Mouse (Mus musculus) frontal cortex, postnatal 10 days (tissue): Measurements from ENCODE around the gene Hlx.

ENCODE experiments used
- DNase-seq, 2 experiments: peaks; one replicate each; pipeline ENCODE4 v3.0.0; 2022; ENCODE audit warnings: low spot score in 2 of 2, mixed read lengths in 1 of 2

Gene Hlx

DNA sequence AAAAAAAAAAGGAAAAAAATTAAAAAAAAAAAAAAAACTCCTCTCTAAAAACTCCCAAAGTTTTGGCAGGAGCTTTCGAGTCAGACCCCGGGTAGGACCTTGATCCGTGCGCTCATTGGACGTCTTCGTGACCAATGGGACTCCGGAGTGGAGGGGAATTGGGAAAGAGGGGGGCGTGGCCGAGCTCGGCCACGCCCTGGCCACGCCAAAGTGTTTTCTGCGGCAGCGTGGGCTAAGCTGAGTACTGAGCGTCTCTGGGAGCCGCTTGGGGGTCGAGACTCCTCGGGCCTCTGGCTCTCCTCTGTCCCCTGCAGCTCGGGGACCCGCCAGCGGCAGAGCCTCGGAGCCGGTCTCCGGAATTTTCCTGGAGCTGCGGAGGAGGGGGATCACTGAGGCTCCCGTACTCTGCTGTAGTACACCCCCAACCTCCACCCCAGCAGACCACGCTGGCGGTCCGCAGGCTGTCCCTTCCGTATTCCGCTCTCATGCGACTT is at the start of gene Hlx:
Gene Hlx (minus strand): TSS at position 64 of the 494 bp plus-strand sequence.
- DNase-seq = no peak

DNA sequence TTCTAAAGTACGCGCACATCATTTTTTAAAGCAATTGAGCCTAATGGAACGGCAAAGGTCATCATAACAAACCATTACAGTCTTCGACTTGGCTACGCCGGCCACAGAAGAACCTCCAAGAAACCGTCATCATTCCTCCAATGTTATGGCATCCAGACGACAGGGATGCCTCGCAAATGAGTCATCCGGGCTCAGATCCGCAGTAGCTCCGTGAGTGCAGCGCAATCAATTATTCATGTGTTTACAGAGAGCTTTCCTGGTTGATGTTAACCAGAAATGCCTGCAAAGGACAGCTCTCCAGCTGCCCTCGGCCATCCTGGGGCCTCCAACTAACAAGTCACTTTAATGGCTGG is 49.7 kb upstream of the Hlx start:
- no peak for DNase-seq

DNA sequence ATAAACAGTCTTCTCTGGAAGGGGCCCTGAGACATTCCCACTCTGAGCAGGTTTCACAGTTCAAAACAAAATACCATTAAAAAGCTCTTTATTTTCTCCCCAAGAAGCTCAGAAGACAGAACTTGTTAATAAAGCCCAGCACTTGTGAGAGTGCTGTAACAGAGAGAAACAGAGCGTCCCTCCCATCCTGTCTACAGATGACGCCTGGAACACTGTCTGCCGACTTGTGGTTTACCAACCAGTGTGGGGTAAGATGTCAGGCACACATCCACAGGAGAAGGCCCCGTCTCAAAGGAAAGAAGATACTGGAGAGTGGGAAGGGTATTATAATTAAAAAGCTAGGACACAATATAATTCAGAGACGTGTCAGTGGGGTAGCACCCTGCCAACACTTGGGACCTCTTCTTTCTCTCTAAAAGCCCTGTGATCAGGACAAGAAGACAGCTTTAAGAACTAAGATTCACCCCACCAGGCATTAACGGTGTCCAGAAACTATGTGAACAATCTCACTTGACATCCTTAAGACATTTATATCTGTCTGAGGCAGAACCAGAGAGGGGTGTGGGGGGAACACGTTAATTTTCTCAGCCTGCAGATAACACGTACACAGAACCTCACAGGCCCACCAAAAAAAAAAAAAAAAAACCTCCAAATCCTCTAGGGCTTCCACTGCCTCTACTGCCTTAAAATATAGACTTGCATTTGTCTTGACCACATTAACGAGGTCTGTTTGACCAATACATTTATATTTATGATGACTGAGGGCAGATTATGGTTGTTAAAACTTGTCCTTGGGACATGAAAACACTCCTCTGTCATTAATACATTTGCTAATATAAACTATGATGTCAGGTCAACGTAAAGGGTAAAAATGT is 49.1 kb upstream of the Hlx start:
- DNase-seq = no peak

DNA sequence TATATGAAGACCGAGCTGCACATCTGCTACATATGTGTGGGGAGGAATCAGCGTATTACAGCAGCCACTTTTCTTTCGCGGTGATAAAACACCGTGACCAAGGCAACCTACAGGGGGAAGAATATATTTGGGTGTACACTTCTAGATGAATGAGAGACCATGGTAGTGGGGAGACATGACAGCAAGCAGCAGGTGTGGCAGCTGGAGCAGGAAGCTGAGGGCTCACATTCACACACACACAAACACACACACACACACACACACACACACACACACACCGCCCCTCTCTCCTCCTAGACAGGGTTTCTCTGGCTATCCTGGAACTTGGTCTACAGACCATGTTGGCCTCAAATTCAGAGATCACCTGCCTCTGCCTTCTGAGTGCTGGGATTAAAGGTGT is 45.7 kb upstream of the Hlx start:
- DNase-seq = no peak

DNA sequence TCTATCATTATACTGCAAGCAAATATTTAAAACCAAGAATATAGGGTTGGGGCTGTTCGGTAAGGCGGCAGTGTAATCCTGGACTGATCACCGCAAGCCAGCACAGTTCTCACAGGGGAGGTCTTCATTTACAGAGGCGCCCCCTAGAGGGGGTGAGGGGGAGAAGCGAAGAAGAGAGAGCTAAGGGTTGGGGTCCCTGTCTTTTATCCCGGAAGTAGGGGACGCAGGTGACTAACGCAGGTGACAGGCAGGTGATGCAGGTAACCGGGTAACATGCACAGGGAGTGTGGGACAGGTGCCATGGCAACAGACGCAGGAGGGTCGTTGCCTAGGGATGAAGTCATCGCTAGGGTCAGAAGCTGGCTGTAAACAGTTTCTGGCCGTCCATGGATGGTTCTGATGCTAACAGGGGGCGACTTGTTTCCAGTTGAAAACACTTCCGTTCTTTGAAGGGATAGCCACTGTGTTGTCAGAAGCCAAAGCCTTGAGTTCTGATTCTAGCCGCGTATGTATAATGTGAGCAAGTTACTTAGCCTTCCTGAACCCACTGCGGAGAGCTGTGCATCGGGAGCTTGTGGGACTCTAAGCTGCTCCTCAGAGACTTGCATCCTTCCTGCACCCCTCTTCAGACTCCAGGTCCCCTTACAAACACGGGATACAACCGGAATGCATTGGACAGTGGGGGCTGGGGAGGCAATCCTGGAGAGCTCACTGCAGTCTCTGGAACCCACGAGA is 44.8 kb upstream of the Hlx start:
- no peak for DNase-seq

DNA sequence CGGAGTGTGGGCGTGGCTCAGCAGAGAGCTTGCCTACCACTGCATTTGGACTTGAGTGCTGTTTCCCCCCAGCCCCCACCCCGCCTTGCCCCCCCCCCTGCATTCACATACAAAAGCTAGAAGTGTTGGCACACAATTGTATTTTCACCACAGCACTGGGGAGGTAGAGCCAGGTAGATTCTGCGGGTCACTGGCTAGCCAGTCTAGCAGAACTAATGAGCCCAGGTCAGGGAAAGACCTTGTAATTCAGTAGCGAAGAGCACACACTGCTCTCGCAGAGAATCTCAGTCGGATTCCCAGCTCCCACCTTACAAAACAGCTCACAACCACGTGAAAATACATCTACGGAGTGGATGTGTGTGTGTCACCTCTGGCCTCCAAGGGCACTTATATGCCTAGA is 42.9 kb upstream of the Hlx start:
- no peak for DNase-seq

DNA sequence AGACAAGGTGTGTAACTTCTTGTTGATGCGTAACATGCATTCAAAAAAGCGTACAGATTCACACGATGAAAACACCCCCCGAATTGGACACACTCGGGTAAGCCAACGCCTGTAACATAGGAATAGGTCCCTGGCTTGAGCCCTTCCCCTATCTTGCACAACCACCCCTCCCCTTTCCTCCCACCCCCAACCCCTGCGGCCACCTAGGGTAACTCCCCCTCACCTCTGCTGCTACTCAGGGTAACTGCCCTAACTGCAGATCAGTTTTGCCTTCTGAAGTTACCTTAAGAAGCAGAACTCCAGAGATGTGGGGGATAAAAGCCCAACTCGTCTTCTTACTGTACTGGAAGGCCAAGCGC is 39.5 kb upstream of the Hlx start:
- DNase-seq = no peak

DNA sequence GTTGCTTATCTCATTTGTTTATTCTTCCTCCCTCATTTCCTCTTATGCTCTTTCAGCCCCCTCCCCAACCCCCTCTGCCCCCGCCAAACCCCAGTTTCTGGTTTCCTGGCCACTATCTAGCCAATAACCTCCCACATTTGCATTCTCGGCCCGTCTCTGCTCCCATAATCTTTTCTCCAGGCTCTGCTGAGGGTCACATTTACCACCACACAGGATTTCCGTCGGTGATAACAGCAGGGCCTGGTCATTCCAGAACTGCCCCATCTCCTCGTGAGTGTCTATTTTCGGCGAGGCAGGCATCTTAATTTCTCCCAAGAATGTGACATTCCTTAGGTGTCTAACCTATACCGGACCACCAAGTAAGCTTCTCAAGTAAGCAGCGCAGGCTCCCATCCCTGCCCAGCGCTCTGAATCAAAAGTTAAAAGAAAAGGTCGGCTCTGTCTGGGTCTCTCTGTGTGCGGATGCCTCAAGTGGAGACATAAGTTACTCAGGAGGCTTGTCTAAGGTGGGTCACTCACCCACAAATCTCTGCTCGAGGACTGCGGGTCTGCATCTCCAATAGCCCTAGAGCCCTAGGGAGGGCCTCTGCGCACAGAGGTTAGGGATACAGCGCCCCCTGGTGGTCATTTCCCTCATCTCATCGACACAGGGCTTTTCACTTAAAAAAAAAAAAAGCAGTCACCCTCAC is 38.9 kb upstream of the Hlx start:
- peak in 1 of 2 experiments; percentile 60 for DNase-seq

DNA sequence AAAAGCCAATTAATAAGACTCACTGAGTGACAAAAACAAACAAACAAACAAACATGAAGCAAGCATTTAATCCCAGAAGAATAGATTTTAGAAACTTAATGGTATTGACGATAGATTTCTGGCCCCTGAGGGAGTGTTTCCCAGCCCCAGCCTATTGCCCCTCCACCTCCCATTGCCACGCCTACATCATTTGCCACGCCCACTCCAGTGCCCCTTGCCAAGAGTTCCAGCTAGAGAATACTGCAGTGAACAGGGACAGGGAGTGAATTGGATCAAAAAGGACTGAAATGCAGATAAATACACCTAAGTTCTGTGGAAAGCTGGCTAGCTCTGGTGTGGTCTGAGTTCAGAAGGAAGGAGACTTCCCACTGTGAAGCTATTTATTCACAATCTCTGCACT is 31.4 kb upstream of the Hlx start:
- no peak for DNase-seq

DNA sequence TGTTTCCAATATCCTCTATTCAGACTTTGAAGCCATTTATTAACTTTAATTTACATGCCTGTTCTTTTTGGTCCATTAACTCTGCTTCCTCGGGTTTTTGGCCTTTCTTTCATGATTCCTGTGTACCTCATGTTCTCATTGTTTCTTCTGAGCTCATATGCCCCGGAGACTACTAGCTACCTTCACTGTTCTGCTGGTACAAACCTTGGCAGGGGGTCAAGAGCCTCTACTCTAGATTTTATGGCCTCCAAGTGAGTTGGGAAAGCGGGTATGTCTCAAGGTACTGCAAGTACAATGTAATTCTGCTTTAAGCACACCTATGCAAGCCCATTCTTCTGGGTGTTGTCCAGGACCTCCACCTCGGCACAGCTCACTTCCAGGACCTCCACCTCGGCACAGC is 30.5 kb upstream of the Hlx start:
- DNase-seq = no peak

DNA sequence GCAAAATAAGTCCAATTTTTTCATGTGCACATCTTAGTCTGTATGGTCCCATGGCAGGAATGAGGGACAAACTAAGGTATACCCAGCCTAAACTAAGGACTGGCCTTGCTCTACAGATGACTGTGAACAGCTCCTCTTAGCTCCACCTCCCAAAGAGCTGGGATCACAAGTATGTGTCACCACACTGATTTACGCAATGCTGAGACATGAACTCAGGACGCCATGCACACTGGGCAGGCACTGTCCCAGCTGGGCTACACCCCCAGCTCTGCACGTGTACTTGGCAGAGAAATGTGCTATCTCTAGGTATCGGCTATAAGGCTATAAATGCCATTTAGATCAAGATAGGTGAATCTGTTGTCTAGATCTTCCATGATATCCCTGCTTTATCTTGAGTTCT is 29.6 kb upstream of the Hlx start:
- DNase-seq = no peak

DNA sequence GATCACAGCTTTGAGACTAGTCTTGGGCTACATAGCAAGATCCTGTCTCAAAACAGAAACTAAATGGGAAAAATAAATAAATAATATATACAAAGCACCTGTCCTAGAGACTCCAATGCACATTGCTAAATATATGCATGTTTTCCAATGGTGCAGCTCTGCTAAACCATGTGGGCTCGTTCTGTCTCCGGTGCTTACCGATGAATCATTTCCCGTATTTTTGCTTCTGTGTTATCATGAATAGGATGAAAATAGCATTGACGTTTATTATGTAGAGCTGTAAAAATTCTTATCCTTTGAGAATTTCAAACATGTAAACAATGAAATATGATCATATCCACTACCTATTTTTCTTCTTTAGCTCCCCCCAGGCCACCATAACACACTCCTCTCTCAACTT is 20.3 kb upstream of the Hlx start:
- DNase-seq = no peak

DNA sequence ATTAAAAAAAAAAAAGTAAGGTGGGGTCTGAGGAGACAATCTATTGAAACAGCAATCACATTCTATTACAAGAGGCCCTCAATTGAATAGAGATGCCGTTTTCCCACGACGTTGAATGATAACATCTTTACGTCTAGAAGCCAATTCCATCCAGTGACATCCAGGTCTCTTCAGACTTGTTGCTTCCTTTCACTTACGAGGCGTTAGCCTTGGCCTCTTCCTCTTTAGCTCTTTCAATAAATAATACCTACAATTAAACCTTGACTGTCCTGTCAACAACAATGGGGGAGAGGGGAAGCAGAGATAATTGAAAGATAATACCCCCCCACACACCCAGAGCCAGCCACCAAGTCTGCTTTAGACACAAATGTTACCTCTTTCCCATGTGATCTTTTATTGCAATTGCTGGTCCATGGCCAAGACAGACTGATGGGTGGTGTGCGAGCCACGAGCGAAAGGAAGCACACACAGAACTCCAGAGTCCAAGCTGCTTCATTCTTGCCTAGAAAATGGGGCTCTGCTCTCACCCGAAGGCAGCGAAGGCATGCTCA is 17.8 kb upstream of the Hlx start:
- no peak for DNase-seq

DNA sequence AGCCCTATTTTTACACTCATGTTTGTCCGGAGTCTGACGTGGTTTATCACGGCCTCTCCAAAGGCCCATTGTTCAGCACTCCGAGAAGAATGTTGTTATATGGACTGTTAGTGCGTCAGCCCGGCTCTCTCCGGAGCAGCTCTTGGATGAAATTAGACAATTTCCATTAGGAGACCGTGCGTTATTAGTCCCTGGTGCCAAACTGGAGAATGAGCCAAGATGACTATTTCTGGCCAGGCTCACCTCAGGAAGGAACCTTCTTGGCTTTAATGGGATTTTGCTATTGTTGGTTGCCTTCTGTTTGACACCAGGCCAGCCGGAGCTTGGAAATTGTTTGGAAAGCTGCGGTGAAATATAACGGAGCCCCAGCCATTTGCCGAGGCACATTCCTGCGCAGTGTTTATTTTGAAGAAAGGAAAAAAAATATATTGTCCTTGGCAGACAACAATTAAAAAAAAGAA is 16.3 kb upstream of the Hlx start:
- DNase-seq = no peak

DNA sequence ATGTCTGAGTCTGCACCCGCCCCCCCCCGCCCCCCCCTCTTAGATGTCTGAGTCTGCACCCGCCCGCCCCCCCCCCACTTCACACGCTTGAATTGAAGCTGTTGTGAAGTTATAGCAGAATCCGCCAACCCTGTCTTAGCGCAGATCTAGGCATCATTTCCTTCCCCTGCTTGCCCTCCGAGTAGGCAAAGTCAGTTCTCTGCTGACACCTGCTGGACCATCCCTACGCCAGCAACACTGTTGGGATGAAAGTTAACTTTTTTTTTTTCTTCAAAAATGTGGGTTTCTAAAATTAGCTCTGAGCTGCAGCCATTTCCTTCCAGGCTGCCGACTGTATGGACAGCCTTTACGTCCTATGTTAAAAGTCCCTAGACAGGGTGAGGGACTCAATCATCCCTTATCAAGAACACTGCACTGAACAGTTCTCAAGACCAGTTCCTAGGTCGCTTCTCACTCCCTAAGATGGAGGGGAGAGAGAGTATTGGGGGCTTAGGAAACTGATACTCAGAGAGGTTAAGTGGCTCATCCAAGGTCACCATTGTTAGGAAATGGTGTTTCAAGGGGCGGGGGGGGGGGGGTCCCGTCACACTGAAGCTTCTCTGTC is 5.6 kb upstream of the Hlx start:
- DNase-seq = no peak

DNA sequence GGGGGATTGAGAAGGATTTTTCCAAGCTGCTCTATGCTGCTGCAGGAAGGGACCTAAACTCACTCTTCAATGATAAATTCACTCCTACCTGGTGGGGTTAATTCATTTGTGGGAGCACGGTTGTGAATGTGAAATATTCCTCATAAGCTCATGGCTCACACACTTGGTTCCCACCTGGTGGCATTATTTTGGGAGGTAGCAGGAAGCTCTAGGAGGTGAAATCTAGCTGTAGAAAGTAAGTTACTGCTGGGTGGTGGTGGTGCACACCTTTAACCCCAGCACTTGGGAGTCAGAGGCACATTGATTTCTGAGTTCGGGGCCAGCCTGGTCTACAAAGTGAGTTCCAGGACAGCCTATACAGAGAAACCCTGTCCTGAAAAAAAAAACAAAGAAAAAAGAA is 4.8 kb upstream of the Hlx start:
- no peak for DNase-seq

DNA sequence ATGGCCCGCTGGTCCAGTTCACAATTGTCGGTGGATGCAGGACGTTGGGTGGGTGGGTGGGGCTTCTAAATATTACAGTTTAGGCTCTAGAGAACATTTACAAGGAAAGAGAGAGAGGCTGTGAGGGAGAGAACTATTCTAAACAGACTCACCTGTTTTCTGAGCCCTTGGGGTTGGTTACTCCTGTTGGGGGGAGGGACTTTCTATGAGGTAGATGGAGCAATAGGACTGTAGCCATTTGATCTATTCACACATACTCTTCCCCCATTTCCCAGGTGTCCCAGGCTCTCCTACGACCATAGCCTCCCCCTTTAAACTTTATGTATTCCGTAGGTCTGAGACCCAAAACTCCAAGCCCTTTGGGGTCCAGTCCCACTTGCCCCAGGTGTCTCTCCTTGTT is 3.8 kb upstream of the Hlx start:
- DNase-seq = no peak

DNA sequence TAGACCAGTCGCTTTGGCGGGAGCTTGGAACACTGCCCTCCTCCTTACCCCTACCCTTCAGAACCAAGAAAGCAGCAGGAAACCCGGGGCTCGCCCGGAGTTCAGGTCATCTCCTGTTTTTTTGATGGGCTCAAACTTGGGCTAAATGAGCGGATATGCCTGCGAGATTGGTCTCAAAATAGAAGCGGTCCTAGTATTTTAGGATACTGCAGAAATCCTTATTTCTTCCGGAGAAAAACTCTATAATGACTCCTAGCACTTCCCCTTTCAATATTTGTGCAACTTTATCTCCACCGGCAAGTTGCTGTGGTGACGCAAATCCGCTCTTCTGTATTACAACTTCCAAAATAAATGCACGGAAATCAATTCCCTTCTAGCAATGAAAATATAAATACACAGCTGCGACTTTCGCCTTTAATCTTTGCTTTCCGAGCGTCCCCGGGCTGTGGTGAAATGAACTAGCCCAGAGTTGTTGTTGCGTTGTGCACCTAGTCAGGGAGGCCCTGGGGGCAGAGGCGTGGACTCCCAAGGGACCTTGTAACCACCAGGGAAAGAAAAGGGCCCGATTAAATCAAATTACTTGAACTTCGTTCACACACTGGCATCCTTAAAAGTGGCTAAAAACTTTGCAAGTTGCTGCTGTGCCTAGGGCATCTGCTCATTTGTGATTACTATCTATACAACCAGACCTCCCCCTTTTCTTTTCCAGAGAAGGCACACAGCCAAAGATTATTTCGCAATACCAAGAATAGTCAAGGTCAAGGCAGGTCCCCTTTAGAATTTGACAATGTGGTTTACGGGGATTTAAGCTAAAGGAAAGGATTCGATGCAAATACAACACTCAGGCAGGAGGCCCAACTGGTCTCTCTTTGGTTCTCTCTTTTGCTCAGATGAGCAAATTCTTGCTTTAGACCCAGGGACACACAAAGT is 2.8 kb upstream of the Hlx start:
- DNase-seq = no peak

DNA sequence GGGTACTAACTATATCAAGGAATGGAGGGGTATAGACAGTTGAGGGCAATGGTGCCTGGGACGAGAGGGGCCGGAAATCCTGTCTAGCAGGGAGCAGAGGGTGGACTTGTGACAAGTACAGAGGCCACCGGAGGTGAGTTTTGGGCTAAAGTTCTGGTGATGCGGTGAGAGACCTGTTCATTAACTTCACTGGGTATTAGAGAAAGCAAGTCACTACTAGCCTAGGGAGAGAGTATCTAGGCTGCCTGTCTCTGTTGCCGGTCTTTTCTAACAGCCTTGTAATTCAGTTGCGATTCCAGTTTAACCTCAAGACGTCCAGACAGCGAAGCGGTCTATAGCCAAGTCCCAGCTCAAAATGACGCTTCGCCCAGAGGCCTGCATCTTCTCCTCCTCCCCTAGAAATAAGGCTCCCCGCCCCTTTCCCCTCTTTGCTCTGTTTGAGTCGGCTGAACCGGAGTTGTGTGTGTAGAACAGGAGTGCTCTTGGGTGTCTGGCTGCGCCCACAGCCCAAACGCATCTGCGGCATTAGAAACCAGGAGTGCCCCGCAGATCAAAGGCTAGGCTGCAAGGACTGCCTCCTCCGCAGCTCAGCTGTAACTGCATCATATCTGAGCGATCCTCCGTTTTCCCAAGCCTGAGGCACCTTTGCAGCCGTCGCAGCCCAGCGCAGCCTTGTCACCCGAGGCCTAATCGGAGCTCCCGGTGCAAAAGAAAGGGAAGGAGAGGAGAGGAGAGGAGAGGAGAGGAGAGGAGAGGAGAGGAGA is 1.8 kb upstream of the Hlx start:
- no peak for DNase-seq
